17 mouse cellular contexts compared by ENCODE assay signal in the genomic region with DNA sequence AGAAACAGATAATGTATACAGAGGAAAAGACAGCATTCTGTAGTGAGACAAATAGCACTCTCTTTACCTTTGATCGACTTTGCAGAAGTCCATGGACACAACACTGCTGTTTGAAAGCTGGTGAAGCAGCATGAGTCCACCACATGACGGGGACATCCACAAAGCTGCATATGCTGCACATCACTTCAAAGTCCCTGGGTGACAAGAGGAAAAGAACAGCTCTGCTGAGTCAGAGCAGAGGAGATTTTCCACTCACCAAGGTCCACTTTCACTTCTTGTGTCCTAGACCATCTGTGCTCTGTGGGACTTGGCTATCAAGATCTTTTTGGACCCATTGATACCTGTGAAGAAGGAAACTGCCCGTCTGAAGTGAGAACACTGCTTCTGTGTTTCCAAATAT. TPM values are rescaled to one million over a fixed set of nuclear protein-coding genes. Genes with fewer than 3 reads are reported as not detected.
DNase-seq lines count a peak whose midpoint lies in the region; ATAC-seq lines count a peak whose summit lies in the region.
"Had no signal": no experiment of that assay in that cellular context is flagged by ENCODE, and none has a peak within 500 bp of the region (broad histone marks: within the 10 kb centered on the region; RNA-seq: fewer than 3 reads in every experiment).

No protein-coding gene starts in this region.

- peak; percentile 78 for ATAC-seq in common myeloid progenitor, adult 5-6 weeks (replicated peaks; ENCODE audit: low read depth, poor library complexity, severe bottlenecking)
- ATAC-seq: forebrain, embryonic 14.5 days; intestine, embryonic 16.5 days; liver, embryonic 12.5 days; midbrain, embryonic 16.5 days had no signal

- DNase-seq in adrenal gland, adult (ENCODE audit: inconsistent age in 2 of 2, low spot score in 1 of 2), result peak; percentile 14 to 58
- no peak for DNase-seq in adrenal gland, postnatal 4 days (ENCODE audit: low spot score in 2 of 2)
- peak; percentile 49 for DNase-seq in cerebellum, adult 9-10 months
- no peak for DNase-seq in cerebellum, adult 11 months
- DNase-seq in thymus, postnatal 25 days, result no peak
- DNase-seq in ovary, postnatal 14 days (ENCODE audit: low spot score), result no peak
- DNase-seq in kidney, postnatal 14 days, result no peak
- DNase-seq: heart, postnatal 36 days; kidney, postnatal 4 days; layer of hippocampus, adult 9-11 months; lung, adult 2 months; right cerebral cortex, postnatal 25 days had no signal

RNA-seq across cellular contexts. Expression of gene Gls, which starts 41.2 kb away (rescaled TPM):
- total RNA-seq in adrenal gland, postnatal 4 days (2021), result 100 to 1,000 TPM; 101 to 119 TPM
- 180 and 205 TPM in 2 replicates for total RNA-seq in common myeloid progenitor, adult 5-6 weeks (2017)

Comparison
In these comparisons a context has a peak if more than half of its experiments do, and no peak if none do; other contexts are left out.
1. DNase-seq: peak in adrenal gland, adult (2 of 2) and cerebellum, adult 9-10 months (single experiment); none in adrenal gland, postnatal 4 days (0 of 2), cerebellum, adult 11 months (single experiment), thymus, postnatal 25 days (single experiment), ovary, postnatal 14 days (single experiment) and kidney, postnatal 14 days (single experiment).